Mouse (Mus musculus) NIH3T3 (cell line): Measurements from ENCODE around the gene Rabgap1l.

Source experiments
- DNase-seq: peaks from one replicate; pipeline ENCODE4 v3.0.0-alpha.2; 2012; ENCODE audit warnings: low read depth

Gene Rabgap1l

GRCm38 (mm10) chr1:160245954-160246353 lies 547.1 kb downstream of the Rabgap1l start:
- no peak for DNase-seq

GRCm38 (mm10) chr1:160244689-160245088 lies 548.3 kb downstream of the Rabgap1l start:
- DNase-seq: no peak

DNA sequence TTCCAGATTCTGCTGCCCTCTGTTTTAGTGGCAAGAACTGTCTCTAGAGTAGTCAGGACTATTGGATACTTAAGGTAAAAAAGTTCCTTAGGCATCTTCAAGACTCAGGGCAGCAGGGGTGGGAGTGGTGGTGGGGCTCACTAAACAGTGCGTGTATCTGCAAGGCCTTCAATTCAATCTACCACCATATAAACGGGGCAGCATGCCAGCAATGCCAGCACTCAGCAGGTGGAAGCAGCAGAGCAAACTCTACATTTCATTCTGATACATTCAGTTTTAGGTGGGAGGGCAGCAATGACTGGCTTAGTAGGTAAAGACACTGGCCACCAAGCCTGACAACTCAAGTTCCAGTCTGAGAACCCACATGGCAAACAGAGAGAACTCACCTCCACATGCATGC lies 552.9 kb downstream of the Rabgap1l start:
- no peak for DNase-seq

GRCm38 (mm10) chr1:160238852-160239443 lies 554.1 kb downstream of the Rabgap1l start:
- no peak for DNase-seq

DNA sequence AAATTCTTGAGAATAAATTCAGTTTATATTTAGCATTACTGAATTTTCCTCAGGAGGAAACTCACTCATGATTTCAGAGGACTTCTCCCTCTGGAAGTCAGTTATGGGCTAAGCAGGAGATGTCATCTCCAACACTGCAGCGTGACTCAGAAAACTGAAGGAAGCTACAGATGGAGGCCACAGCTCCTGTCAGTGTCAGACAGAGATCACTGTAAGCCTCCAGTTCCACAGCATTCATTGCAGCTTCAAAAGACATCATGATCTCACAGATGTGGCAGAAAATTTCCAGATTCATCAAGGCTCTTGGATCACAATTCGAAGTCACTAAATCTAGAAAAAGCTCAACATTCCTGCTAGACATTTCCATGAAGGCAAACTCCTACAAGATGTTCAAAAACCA lies 555.0 kb downstream of the Rabgap1l start:
- no peak for DNase-seq

DNA sequence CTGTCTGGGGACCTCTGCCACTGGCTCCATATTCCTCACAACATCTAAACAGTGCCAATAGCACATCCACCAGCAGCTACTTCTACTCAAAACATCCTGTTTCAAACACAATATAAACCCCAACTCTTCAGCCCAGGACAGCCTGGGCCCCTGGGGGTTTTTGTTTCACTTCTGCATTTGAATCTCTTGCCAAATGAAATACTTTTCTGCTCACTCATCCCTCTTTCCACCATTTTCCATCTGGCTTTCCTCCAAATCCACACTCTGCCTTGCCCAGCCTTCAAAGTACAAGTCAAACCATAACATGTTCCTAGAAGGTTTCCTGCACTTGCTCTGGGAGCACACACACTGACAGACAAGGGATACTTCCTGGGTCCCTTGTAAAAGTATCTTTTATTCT lies 559.1 kb downstream of the Rabgap1l start:
- DNase-seq: peak; percentile 96

GRCm38 (mm10) chr1:160232113-160232512 lies 560.9 kb downstream of the Rabgap1l start:
- no peak for DNase-seq

GRCm38 (mm10) chr1:160231013-160231412 lies 562.0 kb downstream of the Rabgap1l start:
- DNase-seq: peak; percentile 84

- peak; percentile 48 for DNase-seq
Observed at GRCm38 (mm10) chr1:160227850-160228249, 565.2 kb downstream of the Rabgap1l start.

GRCm38 (mm10) chr1:160227196-160227595 lies 565.8 kb downstream of the Rabgap1l start:
- DNase-seq: no peak

DNA sequence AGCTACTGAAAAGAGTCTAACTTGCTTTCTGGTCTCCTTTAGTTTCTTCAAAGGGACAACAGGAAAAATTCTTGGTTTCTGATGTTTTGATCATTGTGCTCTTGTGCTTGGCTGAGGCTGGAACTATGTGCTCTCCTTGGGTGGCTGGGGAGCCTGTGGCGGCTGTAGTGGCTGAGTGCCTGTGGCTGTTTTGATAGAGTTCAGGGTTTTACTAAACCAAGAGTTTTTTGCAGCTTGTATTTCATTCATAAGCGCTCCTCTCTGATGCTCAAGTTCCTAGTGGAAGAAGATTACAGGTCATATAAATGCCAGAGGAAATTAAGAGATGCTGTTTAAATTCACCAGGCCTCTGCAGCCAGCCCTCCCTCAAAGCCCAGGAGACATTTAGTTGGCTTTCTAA lies 568.9 kb downstream of the Rabgap1l start:
- no peak for DNase-seq

DNA sequence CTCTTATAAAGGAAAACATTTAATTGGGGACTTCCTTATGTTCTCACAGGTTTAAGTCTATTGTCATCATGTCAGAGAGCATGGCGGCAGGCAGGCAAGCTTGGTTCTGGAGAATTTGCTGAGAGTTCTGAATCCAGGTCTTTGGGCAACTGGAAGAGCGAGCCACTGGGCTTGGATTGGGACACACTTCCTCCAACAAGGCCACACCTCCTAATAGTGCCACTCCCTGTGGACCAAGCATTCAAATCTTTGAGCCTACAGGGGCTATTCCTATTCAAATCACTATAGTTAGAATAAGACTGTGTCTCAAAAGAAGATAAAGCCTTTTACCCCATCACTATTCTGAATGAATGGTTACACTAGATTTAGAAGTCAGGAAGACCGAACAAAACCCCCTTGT lies 575.1 kb downstream of the Rabgap1l start:
- no peak for DNase-seq

DNA sequence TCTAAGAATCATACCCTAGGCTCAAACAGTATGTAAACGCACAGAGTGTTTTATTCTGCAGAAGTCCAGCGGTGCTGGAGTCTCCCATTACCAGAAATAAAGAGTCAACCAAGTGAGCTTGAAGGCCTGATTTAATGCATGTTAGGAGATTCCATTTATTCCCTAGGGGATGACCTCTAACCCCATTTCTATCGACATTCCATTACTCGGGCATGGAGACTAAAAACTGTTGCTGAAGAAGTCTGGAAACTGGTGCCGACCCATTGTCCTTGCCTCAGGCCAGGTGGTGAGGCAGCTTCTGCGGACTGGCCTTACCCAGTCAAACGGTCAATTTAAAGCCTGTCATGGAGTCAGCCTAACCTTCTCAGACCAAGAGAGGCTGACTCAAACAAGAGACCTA lies 578.8 kb downstream of the Rabgap1l start:
- DNase-seq: peak; percentile 32

GRCm38 (mm10) chr1:160212703-160213669 lies 580.0 kb downstream of the Rabgap1l start, which contains the start of gene Cacybp:
Gene Cacybp, minus strand, starts transcription at chr1:160212875.
- peak; percentile 100 for DNase-seq

DNA sequence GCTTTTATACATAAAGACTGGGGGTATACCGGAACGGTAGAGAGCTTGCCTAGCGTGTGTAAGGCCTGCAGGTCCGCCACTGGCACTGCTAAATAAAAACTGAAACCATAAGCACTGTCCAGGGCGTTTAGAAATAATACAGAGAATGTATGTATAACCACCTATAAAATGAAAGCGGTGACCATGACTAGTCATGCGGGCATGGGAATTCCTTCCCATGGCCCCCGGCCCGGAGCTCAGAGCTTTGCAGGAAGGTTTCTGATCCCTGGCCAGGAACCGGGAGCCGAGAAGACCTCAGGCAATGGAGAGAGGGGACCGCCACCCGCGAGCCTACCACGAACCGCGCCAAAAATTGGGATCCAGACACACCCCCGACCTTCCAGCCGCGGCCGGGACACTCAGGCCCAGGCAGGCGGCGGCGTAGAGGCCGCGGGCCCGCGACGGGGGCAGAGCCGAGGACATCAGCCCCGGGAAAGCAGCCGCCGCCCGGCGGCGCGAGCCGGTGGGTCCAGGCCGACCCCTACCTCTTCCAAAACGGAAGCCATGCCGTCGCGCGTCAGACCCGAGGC lies 580.8 kb downstream of the Rabgap1l start:
- peak; percentile 64 for DNase-seq

- DNase-seq: no peak
Observed at GRCm38 (mm10) chr1:160211597-160212122, 581.4 kb downstream of the Rabgap1l start.

GRCm38 (mm10) chr1:160210566-160210965 lies 582.4 kb downstream of the Rabgap1l start:
- DNase-seq: peak; percentile 73

GRCm38 (mm10) chr1:160209844-160210243 lies 583.2 kb downstream of the Rabgap1l start:
- DNase-seq: no peak

DNA sequence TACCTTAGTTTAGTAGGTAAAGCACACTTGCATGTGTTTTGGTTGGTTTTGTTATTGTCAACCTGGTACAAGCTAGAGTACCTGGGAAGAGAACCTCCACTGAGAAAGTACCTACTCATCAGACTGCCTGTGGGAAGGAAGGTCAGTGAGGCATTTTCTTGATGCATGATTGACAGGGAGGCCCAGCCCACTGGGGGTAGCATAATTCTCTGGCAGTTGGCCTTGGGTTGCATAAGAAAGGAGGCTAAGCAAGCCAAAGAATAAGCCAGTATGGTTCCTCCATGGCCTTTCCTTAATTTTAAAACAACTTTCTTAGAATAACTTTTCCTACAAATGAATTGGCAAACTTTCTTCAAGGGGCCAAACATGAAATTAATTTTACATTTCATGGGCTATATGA lies 587.5 kb downstream of the Rabgap1l start:
- DNase-seq: peak; percentile 44

- DNase-seq: no peak
Observed at GRCm38 (mm10) chr1:160195337-160195663, 597.7 kb downstream of the Rabgap1l start.

DNA sequence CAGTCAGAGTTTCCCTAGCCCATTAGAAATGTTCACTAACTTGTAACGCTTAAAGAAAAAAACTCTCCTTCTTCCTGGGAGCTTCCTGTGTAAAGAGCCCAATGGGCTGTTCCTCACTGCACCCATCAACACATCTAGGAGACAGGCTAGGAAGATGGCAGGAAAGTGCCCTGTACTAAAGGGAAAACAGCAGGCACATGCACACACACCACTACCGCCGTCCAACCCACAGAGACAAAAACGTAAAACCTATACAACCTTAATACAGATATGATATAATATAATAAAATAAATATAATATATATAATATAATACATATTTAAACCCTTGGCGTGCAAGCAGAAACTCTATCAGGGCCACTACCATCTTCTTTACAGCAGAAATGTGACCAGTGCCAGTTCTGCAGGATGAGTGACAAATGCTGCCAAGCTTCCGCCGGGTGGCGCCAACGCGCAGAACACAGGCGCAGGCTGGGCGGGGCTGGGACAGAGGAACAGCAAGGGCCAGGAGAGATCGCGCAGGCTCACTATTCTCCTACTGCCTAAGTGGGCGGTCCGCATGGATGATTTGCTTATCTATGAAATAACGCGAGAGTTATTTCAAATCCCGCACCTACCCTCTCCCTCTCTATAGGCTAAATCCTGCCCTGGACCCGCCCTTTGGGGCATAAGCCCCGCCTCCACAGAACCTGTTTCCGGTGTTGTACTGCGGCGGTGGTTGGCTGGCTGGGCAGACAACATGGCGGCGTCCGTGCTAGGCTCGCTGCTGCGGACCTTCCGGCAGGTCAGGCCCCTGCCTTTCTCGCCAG lies 598.3 kb downstream of the Rabgap1l start, which contains the start of gene Mrps14:
Gene Mrps14 (plus strand): TSS at position 687 of the 808 bp plus-strand sequence.
- DNase-seq: peak; percentile 99

DNA sequence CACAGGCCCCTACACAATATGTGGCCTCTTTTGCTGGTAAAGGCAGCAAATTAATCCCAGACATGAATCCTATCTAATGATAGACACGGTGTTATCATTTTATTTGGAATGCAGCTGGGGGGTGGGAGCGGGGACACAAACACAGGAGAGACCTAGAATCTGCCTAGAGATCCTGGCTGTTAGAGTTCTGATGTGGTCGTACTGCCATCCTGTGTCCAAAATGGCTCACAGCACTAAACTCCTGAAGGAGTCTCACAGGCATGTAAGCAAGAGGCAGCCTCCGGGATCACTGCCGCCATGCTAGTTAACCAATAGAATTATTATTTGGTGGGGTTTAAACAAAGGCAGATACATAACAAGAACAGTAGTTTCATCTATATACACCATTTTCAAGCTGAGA lies 608.5 kb downstream of the Rabgap1l start:
- peak; percentile 88 for DNase-seq
